Mouse (Mus musculus) liver, postnatal 0 days (tissue): Measurements from ENCODE around the gene Cercam.

Source experiments
- CTCF ChIP-seq: sonication (generic); IDR thresholded peaks from 2 replicates; pipeline ENCODE4 v1.5.1; 2016; ENCODE audit warnings: antibody characterized with exemption, low read depth
- EP300 ChIP-seq: IDR thresholded peaks from 2 replicates; pipeline ENCODE4 v1.6.1; 2016; ENCODE audit warnings: antibody characterized with exemption, low read depth, mild to moderate bottlenecking

DNA sequence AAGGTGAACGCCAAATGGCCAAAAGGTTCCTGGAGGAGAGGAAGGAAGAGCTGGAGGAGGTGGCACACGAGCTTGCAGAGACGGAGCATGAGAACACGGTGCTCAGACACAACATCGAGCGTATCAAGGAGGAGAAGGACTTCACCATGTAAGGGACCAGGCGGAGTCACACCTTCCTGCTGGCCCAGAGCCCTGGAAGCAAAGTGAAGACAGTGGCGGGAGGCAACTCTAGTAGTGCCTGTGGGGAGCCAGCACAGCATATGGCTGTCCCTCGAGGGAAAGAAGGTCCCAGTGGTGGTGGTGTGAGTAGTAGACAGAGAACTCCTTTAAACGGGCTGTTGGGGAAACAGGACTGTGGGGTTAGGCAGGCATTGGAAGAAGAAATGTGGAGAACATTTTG is 33.2 kb downstream of the Cercam start:
- no peak for TF ChIP-seq CTCF
- TF ChIP-seq EP300 = no peak
